Mouse (Mus musculus) forebrain, embryonic 10.5 days (tissue): ENCODE measurements at regions not wholly inside any gene's neighbourhood (a gene's known extent, or its start where the extent isn't known, plus 50 kb on each side); places are given as distances from the start of the nearest gene placed in this dataset.

ENCODE experiments used
- DNase-seq: peaks from one replicate; pipeline ENCODE4 v3.0.0-alpha.2; 2017; ENCODE audit warnings: low spot score; ENCODE audit errors: extremely low spot score
- H3K27ac ChIP-seq: fragments of 300-500 bp; sonication (generic); 2 replicates; pipeline ENCODE4 v1.5.1; 2016; ENCODE audit warnings: mild to moderate bottlenecking
- H3K27me3 ChIP-seq: fragments of 300-500 bp; sonication (generic); 2 replicates; pipeline ENCODE4 v1.6.1; 2016; ENCODE audit warnings: mild to moderate bottlenecking; ENCODE audit not compliant: poor library complexity, severe bottlenecking
- H3K36me3 ChIP-seq: fragments of 300-500 bp; sonication (generic); replicated peaks from 2 replicates; pipeline ENCODE4 v1.6.1; 2016; ENCODE audit warnings: mild to moderate bottlenecking, moderate library complexity
- H3K4me1 ChIP-seq: fragments of 300-500 bp; sonication (generic); 2 replicates; pipeline ENCODE4 v1.6.1; 2016
- H3K4me3 ChIP-seq: fragments of 300-500 bp; sonication (generic); 2 replicates; pipeline ENCODE4 v1.5.1; 2016; ENCODE audit warnings: mild to moderate bottlenecking, moderate library complexity
- H3K9me3 ChIP-seq: fragments of 300-500 bp; sonication (generic); 2 replicates; pipeline ENCODE4 v1.6.1; 2016; ENCODE audit warnings: mild to moderate bottlenecking, moderate library complexity
- WGBS: fragments of 180-500 bp; shearing (Covaris S2); methylation state at CpG from one replicate; pipeline ENCODE4 v1.1.7; 2016; 5-methylcytosine and 5-hydroxymethylcytosine counted together

GRCm38 (mm10) chr12:27283964-27284363 is 58.4 kb downstream of the Sox11 start:
- Histone ChIP-seq H3K27ac (no peak overlapping the region), H3K4me1 (no peaks in the 10 kb centered on the region; the same call in 1 of the 2 replicates), H3K4me3 (no peak overlapping the region), H3K36me3 (no peaks in the 10 kb centered on the region), H3K27me3 (no peaks in the 10 kb centered on the region), H3K9me3 (no peaks in the 10 kb centered on the region)
- WGBS: 78% methylated on average over 6 of the region's 6 CpGs
- no peak for DNase-seq

- H3K36me3 ChIP-seq: no peaks in the 10 kb centered on the region
- no peak overlapping the region for H3K27ac ChIP-seq
- no peaks in the 10 kb centered on the region for H3K27me3 ChIP-seq
- no peaks in the 10 kb centered on the region for H3K4me1 ChIP-seq
- no peak overlapping the region for H3K4me3 ChIP-seq
- H3K9me3 ChIP-seq: no peaks in the 10 kb centered on the region
- no peak for DNase-seq
These were observed 80.4 kb downstream of the Sox11 start for GRCm38 (mm10) chr12:27261965-27262364.

GRCm38 (mm10) chr12:27254125-27254524 is 88.2 kb downstream of the Sox11 start:
- no peaks in the 10 kb centered on the region for H3K36me3 ChIP-seq
- H3K9me3 ChIP-seq: no peaks in the 10 kb centered on the region
- 77% methylated on average over 3 of the region's 3 CpGs for WGBS
- no peak overlapping the region for H3K4me3 ChIP-seq
- no peaks in the 10 kb centered on the region for H3K27me3 ChIP-seq
- no peak overlapping the region for H3K27ac ChIP-seq
- H3K4me1 ChIP-seq: peaks cover 7% of the 10 kb centered on the region
- DNase-seq: no peak

GRCm38 (mm10) chr12:27251521-27251920 is 90.9 kb downstream of the Sox11 start:
- H3K36me3 ChIP-seq: no peaks in the 10 kb centered on the region
- no peak overlapping the region for H3K4me3 ChIP-seq
- no peak overlapping the region for H3K27ac ChIP-seq
- DNase-seq: no peak
- 82% methylated on average over 5 of the region's 5 CpGs for WGBS
- H3K27me3 ChIP-seq: no peaks in the 10 kb centered on the region
- H3K9me3 ChIP-seq: no peaks in the 10 kb centered on the region
- H3K4me1 ChIP-seq: peaks cover 26% of the 10 kb centered on the region

GRCm38 (mm10) chr12:27248545-27248855 is 93.9 kb downstream of the Sox11 start:
- WGBS: 61% methylated on average over 3 of the region's 3 CpGs
- Histone ChIP-seq H3K9me3 (no peaks in the 10 kb centered on the region), H3K4me3 (no peak overlapping the region), H3K36me3 (no peaks in the 10 kb centered on the region), H3K27ac (peak overlapping the region; percentile 31), H3K4me1 (peaks cover 21% of the 10 kb centered on the region), H3K27me3 (no peaks in the 10 kb centered on the region)
- peak; percentile 30 for DNase-seq

GRCm38 (mm10) chr12:27247756-27248544 is 94.4 kb downstream of the Sox11 start:
- WGBS: 72% methylated on average over 10 of the region's 10 CpGs
- Histone ChIP-seq H3K27ac (peak overlapping the region; percentile 48), H3K4me1 (peaks cover 21% of the 10 kb centered on the region), H3K4me3 (no peak overlapping the region), H3K9me3 (no peaks in the 10 kb centered on the region), H3K27me3 (no peaks in the 10 kb centered on the region), H3K36me3 (no peaks in the 10 kb centered on the region)
- DNase-seq: no peak

- H3K36me3 ChIP-seq: no peaks in the 10 kb centered on the region
- no peak overlapping the region for H3K4me3 ChIP-seq
- no peaks in the 10 kb centered on the region for H3K27me3 ChIP-seq
- H3K4me1 ChIP-seq: no peaks in the 10 kb centered on the region
- H3K27ac ChIP-seq: no peak overlapping the region
- H3K9me3 ChIP-seq: no peaks in the 10 kb centered on the region
- no peak for DNase-seq
- WGBS: 86% methylated on average over 1 of the region's 1 CpGs
These were observed 106.6 kb downstream of the Sox11 start for GRCm38 (mm10) chr12:27235748-27236147.

GRCm38 (mm10) chr12:27221541-27221940 is 120.8 kb downstream of the Sox11 start:
- DNase-seq: no peak
- Histone ChIP-seq H3K36me3 (no peaks in the 10 kb centered on the region), H3K27ac (no peak overlapping the region), H3K27me3 (no peaks in the 10 kb centered on the region), H3K4me3 (no peak overlapping the region), H3K4me1 (no peaks in the 10 kb centered on the region), H3K9me3 (no peaks in the 10 kb centered on the region)
- 92% methylated on average over 3 of the region's 3 CpGs for WGBS

- H3K9me3 ChIP-seq: no peaks in the 10 kb centered on the region
- DNase-seq: no peak
- peaks cover 12% of the 10 kb centered on the region for H3K4me1 ChIP-seq
- no peaks in the 10 kb centered on the region for H3K27me3 ChIP-seq
- H3K27ac ChIP-seq: no peak overlapping the region; the same call in 1 of the 2 replicates
- no peak overlapping the region for H3K4me3 ChIP-seq
- H3K36me3 ChIP-seq: no peaks in the 10 kb centered on the region
- WGBS: 69% methylated on average over 7 of the region's 7 CpGs
These were observed 141.2 kb downstream of the Sox11 start for GRCm38 (mm10) chr12:27201191-27201590.

GRCm38 (mm10) chr12:27194001-27194400 is 148.4 kb downstream of the Sox11 start:
- H3K36me3 ChIP-seq: no peaks in the 10 kb centered on the region
- no peak overlapping the region for H3K27ac ChIP-seq
- H3K4me1 ChIP-seq: peaks cover 23% of the 10 kb centered on the region
- no peak overlapping the region for H3K4me3 ChIP-seq
- no peak for DNase-seq
- H3K9me3 ChIP-seq: no peaks in the 10 kb centered on the region
- H3K27me3 ChIP-seq: no peaks in the 10 kb centered on the region

- Histone ChIP-seq H3K36me3 (no peaks in the 10 kb centered on the region), H3K9me3 (no peaks in the 10 kb centered on the region), H3K27ac (no peak overlapping the region), H3K4me3 (no peak overlapping the region), H3K27me3 (no peaks in the 10 kb centered on the region), H3K4me1 (peaks cover 23% of the 10 kb centered on the region)
- no peak for DNase-seq
- WGBS: 90% methylated on average over 6 of the region's 6 CpGs
These were observed 150.5 kb downstream of the Sox11 start for GRCm38 (mm10) chr12:27191916-27192315.

GRCm38 (mm10) chr12:27187480-27187879 is 154.9 kb downstream of the Sox11 start:
- Histone ChIP-seq H3K9me3 (no peaks in the 10 kb centered on the region), H3K27ac (no peak overlapping the region), H3K36me3 (no peaks in the 10 kb centered on the region), H3K4me1 (peaks cover 33% of the 10 kb centered on the region), H3K27me3 (no peaks in the 10 kb centered on the region), H3K4me3 (no peak overlapping the region)
- WGBS: 67% methylated on average over 3 of the region's 3 CpGs
- DNase-seq: no peak

GRCm38 (mm10) chr12:27182397-27183375 is 159.7 kb downstream of the Sox11 start:
- Histone ChIP-seq H3K27me3 (no peaks in the 10 kb centered on the region), H3K4me3 (no peak overlapping the region), H3K9me3 (peaks cover 4% of the 10 kb centered on the region; the same call in 1 of the 2 replicates), H3K4me1 (peaks cover 33% of the 10 kb centered on the region), H3K27ac (peak overlapping the region; percentile 68), H3K36me3 (no peaks in the 10 kb centered on the region)
- WGBS: 60% methylated on average over 5 of the region's 5 CpGs
- DNase-seq: peak; percentile 29
